ENCODE assay signal across 18 mouse cellular contexts in the genomic region with DNA sequence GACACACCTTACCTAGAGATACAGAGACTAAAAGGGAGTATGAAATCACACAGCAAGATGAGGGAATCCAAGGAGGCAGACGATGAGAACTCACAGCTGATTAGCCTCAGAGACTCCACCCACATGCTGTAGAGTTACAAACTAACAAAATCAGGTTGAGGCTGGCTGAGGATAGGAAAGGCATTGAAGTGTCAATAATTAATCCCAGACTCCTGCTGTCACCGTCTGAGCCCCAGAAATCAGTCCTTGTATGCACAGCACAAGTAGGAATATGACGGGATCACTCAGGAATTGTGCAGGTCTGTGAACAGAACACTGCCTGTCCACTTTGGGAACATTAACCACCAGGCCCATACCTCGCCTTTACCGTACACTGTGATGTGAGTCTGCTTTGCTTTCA.
DNase-seq lines count a peak whose midpoint lies in the region; ATAC-seq and TF ChIP-seq lines count a peak whose summit lies in the region.
"Had no signal": no experiment of that assay in that cellular context is flagged by ENCODE, and none has a peak within 500 bp of the region (broad histone marks: within the 10 kb centered on the region; RNA-seq: fewer than 3 reads in every experiment).

No protein-coding gene starts in this region.

- ATAC-seq in hindbrain, postnatal 0 days: peak; percentile 62; the same call in 1 of the 2 replicates
- ATAC-seq in lung, embryonic 16.5 days (ENCODE audit: low read depth): no peak
- peak; percentile 69 for ATAC-seq in kidney, embryonic 15.5 days (replicated peaks; ENCODE audit: low FRiP score)
- 0 out of 2 replicates have a peak, but pooled peaks have one; percentile 42 for ATAC-seq in stomach, postnatal 0 days (ENCODE audit: low FRiP score, low TSS enrichment)
- ATAC-seq: forebrain, postnatal 0 days; inflammation-experienced regulatory T-cells, adult 6 months had no signal

- peak; percentile 36 for DNase-seq in hindbrain, postnatal 0 days (ENCODE audit: low spot score)
- no peak for DNase-seq in hindbrain, embryonic 10.5 days (ENCODE audit: low spot score)
- DNase-seq in lung, postnatal 14 days: no peak
- no peak for DNase-seq in stomach, postnatal 0 days (ENCODE audit: low spot score)
- no peak for DNase-seq in thymus, postnatal 25 days
- DNase-seq in layer of hippocampus, adult 8-10 months (ENCODE audit: low spot score in 2 of 2): no peak
- DNase-seq: forebrain, postnatal 0 days; lung, adult 2 months; thymus, postnatal 4 days had no signal

- 59% methylated on average over 5 of the region's 5 CpGs for WGBS in hindbrain, postnatal 0 days
- 84% methylated on average over 5 of the region's 5 CpGs for WGBS in hindbrain, embryonic 10.5 days
- 65% methylated on average over 5 of the region's 5 CpGs for WGBS in lung, embryonic 16.5 days
- 65% methylated on average over 5 of the region's 5 CpGs for WGBS in kidney, embryonic 15.5 days
- 72% methylated on average over 5 of the region's 5 CpGs for WGBS in stomach, postnatal 0 days

- peaks cover 26% of the 10 kb centered on the region for H3K36me3 ChIP-seq in hindbrain, postnatal 0 days (ENCODE audit: insufficient read depth, low read length)
- peaks cover 74% of the 10 kb centered on the region for H3K36me3 ChIP-seq in hindbrain, embryonic 10.5 days
- H3K36me3 ChIP-seq in lung, embryonic 16.5 days (ENCODE audit: control insufficient read depth, insufficient read depth, low read length): peaks cover 43% of the 10 kb centered on the region
- H3K36me3 ChIP-seq in kidney, embryonic 15.5 days: peaks cover 78% of the 10 kb centered on the region
- peaks cover 16% of the 10 kb centered on the region for H3K36me3 ChIP-seq in stomach, postnatal 0 days (ENCODE audit: control insufficient read depth, insufficient read depth, low read length)

- no peaks in the 10 kb centered on the region for H3K9me3 ChIP-seq in hindbrain, postnatal 0 days (ENCODE audit: low read length)
- no peaks in the 10 kb centered on the region for H3K9me3 ChIP-seq in hindbrain, embryonic 10.5 days
- no peaks in the 10 kb centered on the region for H3K9me3 ChIP-seq in lung, embryonic 16.5 days (ENCODE audit: control insufficient read depth, low read length)
- no peaks in the 10 kb centered on the region for H3K9me3 ChIP-seq in kidney, embryonic 15.5 days (replicated peaks)
- H3K9me3 ChIP-seq in stomach, postnatal 0 days (ENCODE audit: control insufficient read depth, low read length): no peaks in the 10 kb centered on the region
- H3K9me3 ChIP-seq: embryonic facial prominence, embryonic 12.5 days; limb, embryonic 10.5 days; midbrain, embryonic 12.5 days; neural tube, embryonic 12.5 days had no signal

- no peak overlapping the region for H3K4me2 ChIP-seq in hindbrain, postnatal 0 days (ENCODE audit: low read depth, low read length)
- no peak overlapping the region for H3K4me2 ChIP-seq in lung, embryonic 16.5 days (ENCODE audit: low read depth, low read length)
- H3K4me2 ChIP-seq in kidney, embryonic 15.5 days: no peak overlapping the region
- H3K4me2 ChIP-seq in stomach, postnatal 0 days (replicated peaks; ENCODE audit: low read depth): no peak overlapping the region
- H3K4me2 ChIP-seq: embryonic facial prominence, embryonic 12.5 days; midbrain, embryonic 12.5 days; neural tube, embryonic 12.5 days had no signal

- no peak overlapping the region for H3K9ac ChIP-seq in hindbrain, postnatal 0 days (replicated peaks; ENCODE audit: low read length)
- no peak overlapping the region for H3K9ac ChIP-seq in lung, embryonic 16.5 days (ENCODE audit: low read length)
- no peak overlapping the region for H3K9ac ChIP-seq in kidney, embryonic 15.5 days
- H3K9ac ChIP-seq in stomach, postnatal 0 days (ENCODE audit: low read length): no peak overlapping the region
- H3K9ac ChIP-seq: embryonic facial prominence, embryonic 12.5 days; forebrain, postnatal 0 days; midbrain, embryonic 12.5 days; neural tube, embryonic 12.5 days had no signal

- H3K27ac ChIP-seq in hindbrain, postnatal 0 days: no peak overlapping the region
- no peak overlapping the region for H3K27ac ChIP-seq in hindbrain, embryonic 10.5 days
- peak overlapping the region; percentile 83; the same call in 1 of the 2 replicates for H3K27ac ChIP-seq in lung, embryonic 16.5 days (ENCODE audit: low read length)
- H3K27ac ChIP-seq in kidney, embryonic 15.5 days: no peak overlapping the region
- no peak overlapping the region for H3K27ac ChIP-seq in stomach, postnatal 0 days (replicated peaks)
- H3K27ac ChIP-seq: embryonic facial prominence, embryonic 12.5 days; layer of hippocampus, adult 2 months; limb, embryonic 10.5 days; midbrain, embryonic 12.5 days; neural tube, embryonic 12.5 days had no signal

- H3K4me1 ChIP-seq in hindbrain, postnatal 0 days (ENCODE audit: insufficient read depth, low read length): no peaks in the 10 kb centered on the region
- no peaks in the 10 kb centered on the region for H3K4me1 ChIP-seq in hindbrain, embryonic 10.5 days (replicated peaks)
- peaks cover 18% of the 10 kb centered on the region for H3K4me1 ChIP-seq in lung, embryonic 16.5 days (replicated peaks; ENCODE audit: control insufficient read depth, insufficient read depth, low read length)
- H3K4me1 ChIP-seq in kidney, embryonic 15.5 days: 0 out of 2 replicates have a peak, but pooled peaks cover 3% of the 10 kb centered on the region
- H3K4me1 ChIP-seq in stomach, postnatal 0 days (replicated peaks; ENCODE audit: control insufficient read depth, insufficient read depth): no peaks in the 10 kb centered on the region
- H3K4me1 ChIP-seq: limb, embryonic 10.5 days; midbrain, embryonic 12.5 days; neural tube, embryonic 12.5 days had no signal

- no peak for TF ChIP-seq CTCF in hindbrain, postnatal 0 days (IDR thresholded peaks at IDR 0.05; ENCODE audit: low read depth)
- no peak for TF ChIP-seq CTCF in stomach, postnatal 0 days (IDR thresholded peaks at IDR 0.05; ENCODE audit: low read depth)

- no peak for TF ChIP-seq EP300 in stomach, postnatal 0 days (optimal IDR thresholded peaks at IDR 0.05)

- no peak overlapping the region for H3K4me3 ChIP-seq in hindbrain, postnatal 0 days (ENCODE audit: low read length)
- H3K4me3 ChIP-seq in hindbrain, embryonic 10.5 days: no peak overlapping the region
- H3K4me3 ChIP-seq in lung, embryonic 16.5 days (ENCODE audit: low read length): no peak overlapping the region
- no peak overlapping the region for H3K4me3 ChIP-seq in kidney, embryonic 15.5 days (replicated peaks)
- H3K4me3 ChIP-seq in stomach, postnatal 0 days (ENCODE audit: low read depth, low read length): no peak overlapping the region
- H3K4me3 ChIP-seq: embryonic facial prominence, embryonic 12.5 days; erythroblast, embryonic 14.5 days; layer of hippocampus, adult 2 months; limb, embryonic 10.5 days; midbrain, embryonic 12.5 days; neural tube, embryonic 12.5 days had no signal

- H3K27me3 ChIP-seq in hindbrain, postnatal 0 days (ENCODE audit: insufficient read depth, low read length): no peaks in the 10 kb centered on the region
- H3K27me3 ChIP-seq in hindbrain, embryonic 10.5 days (ENCODE audit: insufficient read depth, poor library complexity, severe bottlenecking): no peaks in the 10 kb centered on the region
- no peaks in the 10 kb centered on the region for H3K27me3 ChIP-seq in lung, embryonic 16.5 days (ENCODE audit: control insufficient read depth, insufficient read depth, low read depth, low read length)
- H3K27me3 ChIP-seq in kidney, embryonic 15.5 days: no peaks in the 10 kb centered on the region
- no peaks in the 10 kb centered on the region for H3K27me3 ChIP-seq in stomach, postnatal 0 days (ENCODE audit: control insufficient read depth, insufficient read depth, low read length)
- H3K27me3 ChIP-seq: embryonic facial prominence, embryonic 12.5 days; midbrain, embryonic 12.5 days; neural tube, embryonic 12.5 days had no signal
